Comparison of ENCODE assay signal across 25 mouse cellular contexts in genomic region chr11:104154332-104154731, GRCm38 (mm10). TPM values are rescaled to one million over a fixed set of nuclear protein-coding genes. Genes with fewer than 3 reads are reported as not detected.
"Had no signal": no experiment of that assay in that cellular context is flagged by ENCODE, and none has a peak within 500 bp of the region (broad histone marks: within the 10 kb centered on the region; RNA-seq: fewer than 3 reads in every experiment).

No protein-coding gene starts in this region.

- H3K9me3 ChIP-seq: midbrain, embryonic 10.5 days; midbrain, embryonic 13.5 days; midbrain, embryonic 15.5 days; neural tube, embryonic 12.5 days; neural tube, embryonic 15.5 days had no signal

- ATAC-seq: midbrain, embryonic 13.5 days; midbrain, embryonic 15.5 days had no signal

- H3K4me2 ChIP-seq: lung, embryonic 14.5 days; midbrain, embryonic 13.5 days; midbrain, embryonic 15.5 days; neural tube, embryonic 12.5 days; neural tube, embryonic 15.5 days had no signal

- H3K27me3 ChIP-seq: midbrain, embryonic 15.5 days; neural tube, embryonic 15.5 days had no signal

- H3K4me3 ChIP-seq: midbrain, embryonic 10.5 days; midbrain, embryonic 13.5 days; midbrain, embryonic 15.5 days; myocyte; neural tube, embryonic 12.5 days; neural tube, embryonic 15.5 days had no signal

- DNase-seq: lung, adult 18-20 months; lung, embryonic 14.5 days; lung, postnatal 10 days; lung, postnatal 4 days; right cerebral cortex, adult 18-20 months; right cerebral cortex, postnatal 25 days; right cerebral cortex, postnatal 4 days; spleen, adult 18-20 months; thymus, adult 18-20 months; thymus, postnatal 14 days; thymus, postnatal 36 days had no signal

- H3K9ac ChIP-seq: lung, embryonic 14.5 days; midbrain, embryonic 13.5 days; midbrain, embryonic 15.5 days; neural tube, embryonic 12.5 days; neural tube, embryonic 15.5 days had no signal

- H3K27ac ChIP-seq: midbrain, embryonic 10.5 days; midbrain, embryonic 13.5 days; midbrain, embryonic 15.5 days; neural tube, embryonic 12.5 days; neural tube, embryonic 15.5 days had no signal

- H3K36me3 ChIP-seq: midbrain, embryonic 10.5 days; midbrain, embryonic 13.5 days; midbrain, embryonic 15.5 days; neural tube, embryonic 12.5 days; neural tube, embryonic 15.5 days had no signal

RNA-seq across cellular contexts. Expression of gene Crhr1, which starts 21.7 kb away (rescaled TPM):
- total RNA-seq: megakaryocyte, adult 5-6 weeks; megakaryocyte-erythroid progenitor cell, adult 5-6 weeks had no signal
- polyA plus RNA-seq: liver, embryonic 16.5 days; lung, embryonic 14.5 days; lung, embryonic 16.5 days; myocyte; small intestine, adult 2 months had no signal

RNA-seq across cellular contexts. Expression of gene Sppl2c, which starts 31.8 kb away (rescaled TPM):
- total RNA-seq: megakaryocyte, adult 5-6 weeks; megakaryocyte-erythroid progenitor cell, adult 5-6 weeks had no signal
- polyA plus RNA-seq: liver, embryonic 16.5 days; lung, embryonic 14.5 days; lung, embryonic 16.5 days; midbrain, embryonic 10.5 days; midbrain, embryonic 13.5 days; midbrain, embryonic 15.5 days; myocyte; neural tube, embryonic 12.5 days; neural tube, embryonic 15.5 days; small intestine, adult 2 months; stomach, embryonic 14.5 days; stomach, embryonic 16.5 days; thymus, postnatal 0 days had no signal
